11 mouse cellular contexts compared by ENCODE assay signal in genomic region chr5:43661498-43661897, GRCm38 (mm10). TPM values are rescaled to one million over a fixed set of nuclear protein-coding genes. Genes with fewer than 3 reads are reported as not detected.
A peak's percentile ranks its signal among the peaks of the same experiment; 100 is the strongest.
DNase-seq lines count a peak whose midpoint lies in the region; ATAC-seq and TF ChIP-seq lines count a peak whose summit lies in the region.
"Had no signal": no experiment of that assay in that cellular context is flagged by ENCODE, and none has a peak within 500 bp of the region (broad histone marks: within the 10 kb centered on the region; RNA-seq: fewer than 3 reads in every experiment).

No protein-coding gene starts in this region.

- no peak overlapping the region for H3K9ac ChIP-seq in midbrain, embryonic 14.5 days (replicated peaks; ENCODE audit: low read length)

- no peak for DNase-seq in gastrocnemius, adult 2 months
- DNase-seq in gastrocnemius, postnatal 10 days = no peak
- peak; percentile 8 to 9 for DNase-seq in heart, postnatal 36 days
- DNase-seq in midbrain, embryonic 14.5 days = no peak
- no peak for DNase-seq in testis, postnatal 14 days (ENCODE audit: low spot score)
- no peak for DNase-seq in left cerebral cortex, adult 9 months (ENCODE audit: low spot score in 2 of 2)
- DNase-seq in urinary bladder, postnatal 36 days (ENCODE audit: low spot score in 2 of 2) = no peak
- DNase-seq: layer of hippocampus, adult 9-11 months had no signal

- intact Hi-C loops in gastrocnemius, adult 2 months (cut with DNase I) = no loop called here
- intact Hi-C loops in heart, postnatal 36 days (cut with DNase I) = no loop called here

- H3K9me3 ChIP-seq in midbrain, embryonic 14.5 days (ENCODE audit: control insufficient read depth, low read length) = no peaks in the 10 kb centered on the region
- H3K9me3 ChIP-seq: megakaryocyte, embryonic 14.5 days had no signal

- H3K4me2 ChIP-seq in midbrain, embryonic 14.5 days (ENCODE audit: low read length) = peak overlapping the region; percentile 59

- no peaks in the 10 kb centered on the region for H3K27me3 ChIP-seq in midbrain, embryonic 14.5 days (ENCODE audit: control insufficient read depth, insufficient read depth, low read length)

- WGBS in midbrain, embryonic 14.5 days = 91% methylated on average over 3 of the region's 3 CpGs

- peak overlapping the region; percentile 86 for H3K4me3 ChIP-seq in gastrocnemius, adult 2 months
- H3K4me3 ChIP-seq in brown adipose tissue, adult 24 weeks (ENCODE audit: insufficient read depth, low read depth, low read length) = no peak overlapping the region
- no peak overlapping the region for H3K4me3 ChIP-seq in midbrain, embryonic 14.5 days (replicated peaks; ENCODE audit: low read depth, low read length)
- H3K4me3 ChIP-seq: erythroblast, embryonic 14.5 days had no signal

- H3K4me1 ChIP-seq in brown adipose tissue, adult 24 weeks (ENCODE audit: control insufficient read depth, insufficient read depth, insufficient read length, low read length) = peaks cover 3% of the 10 kb centered on the region
- H3K4me1 ChIP-seq in midbrain, embryonic 14.5 days (ENCODE audit: control insufficient read depth, insufficient read depth, low read length) = peaks cover 19% of the 10 kb centered on the region

- peak overlapping the region; percentile 90 for H3K27ac ChIP-seq in gastrocnemius, adult 2 months
- H3K27ac ChIP-seq in brown adipose tissue, adult 24 weeks (replicated peaks; ENCODE audit: low read depth, low read length) = peak overlapping the region; percentile 36; the same call in 1 of the 2 replicates
- peak overlapping the region; percentile 87 for H3K27ac ChIP-seq in midbrain, embryonic 14.5 days (replicated peaks; ENCODE audit: low read depth, low read length)

- ATAC-seq in midbrain, embryonic 14.5 days (ENCODE audit: low FRiP score, low TSS enrichment) = no peak

- no peaks in the 10 kb centered on the region for H3K36me3 ChIP-seq in midbrain, embryonic 14.5 days (ENCODE audit: control insufficient read depth, insufficient read depth, low read length)

- TF ChIP-seq CTCF in gastrocnemius, adult 2 months (IDR thresholded peaks at IDR 0.05) = no peak

RNA-seq across cellular contexts. Expression of gene Cc2d2a, which starts 0.6 kb away (rescaled TPM):
- 1 to 10 TPM; 4.1 to 7.7 TPM for total RNA-seq in gastrocnemius, adult 2 months (2021)
- total RNA-seq in gastrocnemius, postnatal 10 days (2021) = 10 to 100 TPM; 10.8 to 13.8 TPM
- polyA plus RNA-seq in brown adipose tissue, adult 24 weeks (2012; ENCODE audit: insufficient read depth, insufficient read length, missing spikeins) = 4.3 and 4.9 TPM in 2 replicates
- 10 to 100 TPM in 1 of 2 experiments, 1 to 10 TPM in 1; 9.6 to 10.3 TPM for total RNA-seq in heart, postnatal 36 days (2021)
- 5.0 and 7.7 TPM in 2 replicates for polyA plus RNA-seq in midbrain, embryonic 14.5 days (2014; fragmentation: Nextera tagmentation; extraction: Ambion mirVana)
- polyA plus RNA-seq: erythroblast, embryonic 14.5 days had no signal

Comparison
In these comparisons a context has a peak if more than half of its experiments do, and no peak if none do; other contexts are left out.
1. DNase-seq: peak in heart, postnatal 36 days (2 of 2); none in gastrocnemius, adult 2 months (single experiment), gastrocnemius, postnatal 10 days (single experiment), midbrain, embryonic 14.5 days (single experiment), testis, postnatal 14 days (single experiment), left cerebral cortex, adult 9 months (0 of 2) and urinary bladder, postnatal 36 days (0 of 2).
2. H3K27ac ChIP-seq: peak in every context shown above with its lines; median percentile 90 in gastrocnemius, adult 2 months; 87 in midbrain, embryonic 14.5 days; 36 in brown adipose tissue, adult 24 weeks.